Mouse (Mus musculus): Measurements from ENCODE around the gene Sstr4. TPM values are rescaled to one million over a fixed set of nuclear protein-coding genes. Genes with fewer than 3 reads are reported as not detected.

The Sstr4 gene
- polyA plus RNA-seq, 1 experiment from 2014 or later: 0.80 TPM

DNA sequence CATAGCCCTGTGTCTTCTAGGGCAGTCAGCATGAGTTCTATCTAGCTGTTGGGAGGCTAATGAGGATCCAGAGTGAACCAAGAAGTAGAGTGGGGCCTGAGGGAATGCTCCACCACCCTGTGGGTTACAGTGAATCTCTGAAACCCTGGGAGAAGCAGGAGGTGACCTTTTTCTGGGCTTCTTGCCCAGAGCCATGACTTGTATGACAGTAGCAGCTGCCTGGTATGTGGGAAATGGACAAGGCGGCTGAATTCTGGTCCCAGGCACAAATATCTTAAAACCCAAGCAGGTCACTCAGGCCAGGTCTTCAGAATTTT is 2.6 kb downstream of the Sstr4 start:
- ATAC-seq: no peak
- H3K9me3 ChIP-seq (replicated peaks): no peaks in the 10 kb centered on the region
- 85% methylated on average over 1 of the region's 1 CpGs for WGBS

DNA sequence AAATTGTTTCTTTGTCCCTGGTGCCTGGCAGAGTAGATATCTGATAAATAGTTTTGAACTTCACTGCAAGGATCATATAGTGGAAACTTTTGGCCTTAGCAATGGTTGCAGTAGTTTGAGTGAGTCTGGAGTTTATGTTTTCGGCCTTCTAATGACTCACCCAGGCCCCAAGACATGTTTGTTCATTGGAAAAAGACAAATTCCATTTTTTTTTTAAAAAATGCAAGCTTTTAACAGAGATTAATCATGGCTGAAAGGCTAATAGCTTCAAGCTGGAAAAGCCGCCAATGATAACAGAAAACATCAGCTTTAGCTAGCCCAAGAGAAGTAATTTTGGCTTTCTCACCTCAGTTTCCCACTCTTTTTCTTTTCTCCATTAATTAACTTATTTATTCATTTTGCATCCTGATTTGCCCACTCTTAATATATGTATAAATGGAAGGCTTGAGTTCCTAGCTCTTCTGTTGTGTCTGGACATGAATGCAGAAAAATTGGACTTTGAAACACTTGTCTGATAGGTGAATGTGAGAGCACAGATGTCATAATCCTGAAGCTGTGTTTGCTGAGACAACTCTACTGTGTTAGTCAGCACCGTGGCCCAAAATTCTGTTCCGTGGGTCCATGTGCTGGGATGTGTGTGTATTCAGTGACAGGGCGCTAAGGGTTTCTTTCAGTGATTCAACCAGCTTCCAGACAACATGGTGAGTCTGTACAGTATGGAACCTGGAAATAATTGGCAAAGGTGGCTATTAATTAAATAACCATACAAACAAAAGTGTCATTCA is 3.9 kb downstream of the Sstr4 start:
- Histone ChIP-seq H3K27ac (no peak overlapping the region), H3K27me3 (peaks cover 31% of the 10 kb centered on the region), H3K4me2 (no peak overlapping the region), H3K9ac (no peak overlapping the region), H3K36me3 (ENCODE audit: poor library complexity, severe bottlenecking) (no peaks in the 10 kb centered on the region), H3K4me1 (peaks cover 14% of the 10 kb centered on the region), H3K4me3 (no peak overlapping the region), H3K9me3 (replicated peaks) (no peaks in the 10 kb centered on the region)
- ATAC-seq: no peak
- WGBS: 87% methylated on average over 5 of the region's 5 CpGs

More for the DNA sequence above, 2.6 kb downstream of the Sstr4 start:
- Histone ChIP-seq H3K4me1 (peaks cover 14% of the 10 kb centered on the region), H3K9ac (no peak overlapping the region), H3K4me3 (no peak overlapping the region), H3K27ac (no peak overlapping the region), H3K27me3 (peaks cover 38% of the 10 kb centered on the region), H3K36me3 (ENCODE audit: poor library complexity, severe bottlenecking) (no peaks in the 10 kb centered on the region), H3K4me2 (no peak overlapping the region)

DNA sequence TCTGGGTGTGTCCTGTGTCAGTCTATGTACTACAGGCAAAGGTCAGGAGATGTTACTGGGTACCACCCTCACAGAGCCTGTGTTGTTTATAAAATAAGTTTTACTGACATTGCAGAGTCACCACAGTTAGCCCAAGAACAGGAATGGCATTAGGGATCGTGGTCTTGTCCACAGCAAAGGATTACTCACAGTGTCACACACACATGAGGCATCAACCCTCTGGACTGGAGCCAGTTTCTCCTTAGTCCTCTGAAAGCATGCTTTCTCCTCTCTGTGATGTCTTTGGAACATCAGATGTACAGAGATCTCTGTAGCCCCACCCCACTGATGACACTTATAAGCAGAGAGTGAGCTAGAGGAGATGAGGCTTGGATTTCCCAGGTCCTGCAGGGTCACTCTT is 7.1 kb downstream of the Sstr4 start:
- Histone ChIP-seq H3K9me3 (replicated peaks) (no peaks in the 10 kb centered on the region), H3K4me2 (no peak overlapping the region), H3K27me3 (peaks cover 32% of the 10 kb centered on the region), H3K36me3 (ENCODE audit: poor library complexity, severe bottlenecking) (no peaks in the 10 kb centered on the region), H3K4me1 (peaks cover 15% of the 10 kb centered on the region), H3K27ac (no peak overlapping the region), H3K9ac (no peak overlapping the region), H3K4me3 (no peak overlapping the region)
- 83% methylated on average over 1 of the region's 1 CpGs for WGBS
- ATAC-seq: no peak

DNA sequence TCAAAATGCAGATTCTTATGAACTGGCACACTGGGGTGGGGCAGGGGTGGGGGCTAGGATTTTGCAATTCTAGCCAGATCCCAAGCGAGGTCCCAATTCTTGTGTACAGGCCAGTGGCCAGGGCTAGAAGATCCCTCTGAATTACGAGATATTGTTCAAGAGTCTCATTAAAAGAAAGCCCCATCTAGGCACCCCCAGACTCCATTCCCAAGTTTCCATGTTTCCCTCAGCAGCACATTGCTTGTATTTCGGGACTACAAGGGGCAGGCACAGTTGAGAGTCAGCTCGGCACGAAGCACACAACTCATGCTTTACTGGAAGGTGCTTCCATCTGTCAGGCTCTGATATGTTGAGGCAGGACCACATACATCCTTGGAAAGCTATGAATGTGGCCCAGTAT is 9.8 kb downstream of the Sstr4 start:
- Histone ChIP-seq H3K4me3 (no peak overlapping the region), H3K4me2 (no peak overlapping the region), H3K36me3 (ENCODE audit: poor library complexity, severe bottlenecking) (no peaks in the 10 kb centered on the region), H3K27ac (no peak overlapping the region), H3K4me1 (peaks cover 27% of the 10 kb centered on the region), H3K9ac (no peak overlapping the region), H3K9me3 (replicated peaks) (no peaks in the 10 kb centered on the region), H3K27me3 (peaks cover 47% of the 10 kb centered on the region)
- WGBS: 74% methylated on average over 5 of the region's 5 CpGs
- ATAC-seq: no peak

GRCm38 (mm10) chr2:148406160-148406970 is 11.2 kb downstream of the Sstr4 start:
- Histone ChIP-seq H3K4me3 (peak overlapping the region; percentile 38), H3K4me2 (peak overlapping the region; percentile 65), H3K27ac (no peak overlapping the region), H3K9ac (peak overlapping the region; percentile 43; the same call in 1 of the 2 replicates), H3K27me3 (peaks cover 47% of the 10 kb centered on the region), H3K36me3 (ENCODE audit: poor library complexity, severe bottlenecking) (no peaks in the 10 kb centered on the region), H3K4me1 (peaks cover 27% of the 10 kb centered on the region), H3K9me3 (replicated peaks) (no peaks in the 10 kb centered on the region)
- ATAC-seq: peak; percentile 11; the same call in 1 of the 2 replicates
- 8% methylated on average over 34 of the region's 34 CpGs for WGBS

GRCm38 (mm10) chr2:148406971-148407869 is 12.1 kb downstream of the Sstr4 start:
- Histone ChIP-seq H3K4me1 (peaks cover 27% of the 10 kb centered on the region), H3K36me3 (ENCODE audit: poor library complexity, severe bottlenecking) (no peaks in the 10 kb centered on the region), H3K4me3 (peak overlapping the region; percentile 38), H3K27me3 (peaks cover 47% of the 10 kb centered on the region), H3K4me2 (peak overlapping the region; percentile 65), H3K9me3 (replicated peaks) (no peaks in the 10 kb centered on the region), H3K9ac (peak overlapping the region; percentile 43), H3K27ac (no peak overlapping the region)
- WGBS: 5% methylated on average over 55 of the region's 55 CpGs
- ATAC-seq: peak; percentile 44

DNA sequence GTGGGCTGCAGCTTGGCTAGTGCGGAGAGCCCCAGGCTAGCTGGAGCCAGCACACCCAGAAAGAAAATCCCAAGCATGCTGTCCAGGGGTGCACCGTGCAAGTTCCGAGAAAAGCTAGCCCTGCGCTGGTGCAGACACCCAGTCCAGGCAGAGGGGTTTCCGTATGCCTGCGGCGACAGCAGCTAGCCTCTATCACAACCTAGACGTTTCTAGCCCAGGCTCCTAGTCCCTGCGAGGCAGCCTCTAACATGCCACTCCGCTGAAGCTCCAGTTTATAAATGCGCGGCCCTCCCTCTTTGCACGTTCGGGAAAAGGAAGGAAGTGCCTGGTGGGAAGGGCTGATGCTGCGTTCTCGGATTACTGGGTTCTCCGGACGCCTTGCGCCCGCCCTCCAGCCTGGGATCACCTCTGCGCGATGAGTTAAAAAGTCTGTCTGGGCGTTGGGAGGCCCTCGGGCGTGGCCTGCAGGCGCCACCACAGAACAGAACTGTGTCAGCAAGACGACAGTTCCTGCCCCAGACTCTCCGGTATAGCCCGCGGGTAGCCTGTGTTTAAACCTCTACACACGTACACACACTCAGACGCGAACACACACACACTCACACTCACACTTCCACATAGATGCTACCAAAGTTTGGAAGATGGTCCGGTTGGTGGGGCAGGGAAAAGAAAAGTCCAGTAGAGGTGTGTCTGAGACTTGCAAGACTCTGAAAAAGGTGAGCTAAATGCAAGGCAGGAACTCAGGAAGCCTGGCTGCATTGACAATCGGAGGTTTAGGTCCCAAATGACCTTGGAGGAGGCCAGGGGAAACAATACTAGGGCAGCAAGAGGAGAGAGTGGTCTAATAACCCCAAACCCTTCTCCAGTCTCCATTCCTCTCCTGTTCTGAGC is 13.0 kb downstream of the Sstr4 start, which contains the start of gene Thbd:
Thbd (minus strand) TSS at position 319 of the 891 bp plus-strand sequence.
- Histone ChIP-seq H3K4me1 (peaks cover 27% of the 10 kb centered on the region), H3K9ac (peak within 1 kb of the TSS; percentile 43), H3K9me3 (replicated peaks) (no peaks in the 10 kb centered on the region), H3K4me3 (peak within 1 kb of the TSS; percentile 38), H3K27me3 (peaks cover 47% of the 10 kb centered on the region), H3K4me2 (peak within 1 kb of the TSS; percentile 65), H3K36me3 (ENCODE audit: poor library complexity, severe bottlenecking) (no peaks in the 10 kb centered on the region), H3K27ac (no peak within 1 kb of the TSS)
- WGBS: 3% methylated on average over 35 of the region's 35 CpGs
- ATAC-seq: peak; percentile 65

- peaks cover 27% of the 10 kb centered on the region for H3K4me1 ChIP-seq
- no peaks in the 10 kb centered on the region for H3K9me3 ChIP-seq (replicated peaks)
- 5% methylated on average over 6 of the region's 6 CpGs for WGBS
- H3K4me3 ChIP-seq: no peak overlapping the region
- no peaks in the 10 kb centered on the region for H3K36me3 ChIP-seq (ENCODE audit: poor library complexity, severe bottlenecking)
- no peak overlapping the region for H3K27ac ChIP-seq
- no peak overlapping the region for H3K4me2 ChIP-seq
- peaks cover 47% of the 10 kb centered on the region for H3K27me3 ChIP-seq
- ATAC-seq: 0 out of 2 replicates have a peak, but pooled peaks have one; percentile 2
- H3K9ac ChIP-seq: no peak overlapping the region
Observed at GRCm38 (mm10) chr2:148408761-148409120, 13.6 kb downstream of the Sstr4 start.

DNA sequence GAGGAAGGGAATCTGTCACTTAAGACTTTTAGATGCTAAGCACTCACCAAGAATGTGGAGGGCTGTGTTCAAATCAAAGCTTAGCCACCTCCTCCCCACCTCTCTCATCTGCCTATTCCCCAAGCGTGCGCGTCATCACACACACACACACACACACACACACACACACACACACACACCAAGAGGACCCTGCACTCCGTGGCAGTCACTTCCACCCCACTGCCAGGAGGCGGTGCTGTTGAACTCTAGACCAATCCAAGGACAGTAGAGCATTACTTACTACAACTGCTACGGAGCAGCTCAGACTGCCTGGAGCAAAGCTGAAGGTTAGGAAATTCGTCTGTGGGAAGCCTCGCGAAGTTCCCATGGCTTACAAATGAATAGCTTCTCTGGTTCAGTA is 14.0 kb downstream of the Sstr4 start:
- peaks cover 27% of the 10 kb centered on the region for H3K4me1 ChIP-seq
- no peak overlapping the region for H3K4me3 ChIP-seq
- WGBS: 25% methylated on average over 9 of the region's 9 CpGs
- H3K9ac ChIP-seq: no peak overlapping the region
- no peak overlapping the region for H3K4me2 ChIP-seq
- ATAC-seq: peak; percentile 81
- no peaks in the 10 kb centered on the region for H3K9me3 ChIP-seq (replicated peaks)
- H3K27me3 ChIP-seq: peaks cover 47% of the 10 kb centered on the region
- no peaks in the 10 kb centered on the region for H3K36me3 ChIP-seq (ENCODE audit: poor library complexity, severe bottlenecking)
- H3K27ac ChIP-seq: no peak overlapping the region

- WGBS: 93% methylated on average over 1 of the region's 1 CpGs
- H3K4me2 ChIP-seq: no peak overlapping the region
Observed at GRCm38 (mm10) chr2:148409821-148410220, 14.7 kb downstream of the Sstr4 start.

GRCm38 (mm10) chr2:148419151-148419550 is 24.0 kb downstream of the Sstr4 start:
- H3K4me1 ChIP-seq: no peaks in the 10 kb centered on the region
- no peaks in the 10 kb centered on the region for H3K36me3 ChIP-seq (ENCODE audit: poor library complexity, severe bottlenecking)
- no peak overlapping the region for H3K27ac ChIP-seq
- no peak overlapping the region for H3K4me3 ChIP-seq
- no peaks in the 10 kb centered on the region for H3K9me3 ChIP-seq (replicated peaks)
- 83% methylated on average over 3 of the region's 3 CpGs for WGBS
- no peak overlapping the region for H3K4me2 ChIP-seq
- H3K9ac ChIP-seq: no peak overlapping the region
- ATAC-seq: no peak
- no peaks in the 10 kb centered on the region for H3K27me3 ChIP-seq

More at GRCm38 (mm10) chr2:148409821-148410220, 14.7 kb downstream of the Sstr4 start:
- H3K4me1 ChIP-seq: peaks cover 27% of the 10 kb centered on the region
- H3K9me3 ChIP-seq (replicated peaks): no peaks in the 10 kb centered on the region
- H3K27me3 ChIP-seq: peaks cover 44% of the 10 kb centered on the region
- no peak overlapping the region for H3K27ac ChIP-seq
- H3K4me3 ChIP-seq: no peak overlapping the region
- ATAC-seq: no peak
- no peak overlapping the region for H3K9ac ChIP-seq
- H3K36me3 ChIP-seq (ENCODE audit: poor library complexity, severe bottlenecking): no peaks in the 10 kb centered on the region
